Mouse (Mus musculus) frontal cortex, postnatal 14 days (tissue): ENCODE measurements around the gene Wbp1.

Experiments
- DNase-seq, 2 experiments: peaks; one replicate each; pipeline ENCODE4 v3.0.0; 2022; ENCODE audit warnings: low spot score in 2 of 2

The Wbp1 gene

DNA sequence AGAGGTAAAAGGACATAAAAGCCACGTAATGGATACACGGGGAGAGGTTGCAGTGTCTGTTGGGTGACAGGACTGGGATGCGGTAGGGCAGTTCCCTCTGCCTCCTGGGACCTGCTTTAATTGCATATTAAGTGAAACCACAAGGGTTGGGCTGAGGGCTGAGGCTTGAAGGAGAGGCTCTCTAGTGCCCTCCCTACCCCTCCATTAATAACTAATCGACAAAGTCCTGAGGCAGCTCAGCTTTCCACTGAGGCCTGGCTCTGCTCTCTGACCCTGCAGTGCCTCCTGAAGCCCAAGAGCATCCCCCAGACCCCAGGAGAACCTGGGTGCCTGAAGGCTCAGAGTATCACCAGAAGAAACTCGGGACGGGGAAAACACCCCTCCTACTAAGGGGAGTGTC, 36.9 kb downstream of the Wbp1 start:
- DNase-seq = no peak

DNA sequence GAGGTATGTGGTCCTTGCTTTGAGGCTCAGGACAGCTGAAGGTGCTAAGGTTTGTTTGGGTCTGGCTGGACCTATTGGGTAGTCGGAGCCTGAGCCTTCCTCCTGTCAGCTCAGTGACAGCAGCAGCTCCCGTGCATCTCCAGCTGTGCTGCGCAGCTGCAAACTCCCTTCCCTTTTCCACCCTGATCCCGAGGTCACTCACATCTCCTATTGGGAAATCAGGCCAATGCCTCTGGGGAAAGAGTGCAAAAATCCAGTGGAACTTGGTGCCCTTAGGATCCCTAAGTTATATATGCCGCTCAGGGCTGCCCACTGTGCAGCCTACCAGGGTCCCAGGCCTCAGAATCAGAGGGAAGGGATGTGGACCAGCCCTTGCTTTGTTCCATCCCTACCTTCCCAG, 37.9 kb downstream of the Wbp1 start:
- DNase-seq = no peak

DNA sequence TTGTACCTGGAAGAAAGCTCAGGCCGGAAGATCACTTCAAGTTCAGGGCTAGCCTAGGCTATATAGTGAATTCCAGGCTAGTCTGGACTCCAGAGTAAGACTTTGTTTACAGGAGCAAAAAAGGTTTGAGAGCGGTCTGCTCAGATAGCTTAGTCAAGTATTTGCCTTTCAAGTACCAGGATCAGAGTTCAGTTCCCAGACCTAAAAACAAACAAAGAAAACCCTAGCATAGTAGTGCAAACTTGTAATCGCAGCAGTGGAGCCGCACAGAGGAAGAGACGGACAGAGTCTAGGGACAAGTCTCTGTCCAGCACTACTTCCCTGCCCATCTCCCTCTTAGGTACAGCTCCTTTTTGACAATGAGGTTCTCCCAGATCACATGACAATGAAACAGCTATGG, 41.1 kb downstream of the Wbp1 start:
- no peak for DNase-seq

DNA sequence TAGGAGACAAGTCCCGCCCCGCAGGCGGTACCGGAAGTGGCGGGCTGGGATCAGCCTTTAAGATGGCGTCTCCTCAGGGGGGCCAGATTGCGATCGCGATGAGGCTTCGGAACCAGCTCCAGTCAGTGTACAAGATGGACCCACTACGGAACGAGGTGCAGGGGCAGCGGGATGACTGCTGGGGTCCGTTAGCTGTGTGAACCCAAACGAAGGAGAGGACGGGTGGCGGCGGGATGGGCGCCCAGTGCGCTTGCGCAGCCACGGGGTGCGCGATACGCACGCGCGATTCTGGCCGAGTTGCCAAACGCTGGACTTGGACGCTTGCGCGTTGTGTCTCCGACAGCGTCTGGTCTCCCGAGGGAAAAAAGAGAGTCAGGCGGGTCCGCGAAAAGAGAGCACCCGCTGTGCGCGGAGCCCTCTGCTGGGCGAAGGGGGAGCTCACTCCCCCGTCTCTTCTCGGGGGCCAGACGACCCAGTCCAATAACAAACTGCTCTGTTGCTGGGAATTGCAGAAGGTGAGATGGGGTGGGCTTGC, 43.0 kb downstream of the Wbp1 start:
- peak; percentile 96 to 100 for DNase-seq

DNA sequence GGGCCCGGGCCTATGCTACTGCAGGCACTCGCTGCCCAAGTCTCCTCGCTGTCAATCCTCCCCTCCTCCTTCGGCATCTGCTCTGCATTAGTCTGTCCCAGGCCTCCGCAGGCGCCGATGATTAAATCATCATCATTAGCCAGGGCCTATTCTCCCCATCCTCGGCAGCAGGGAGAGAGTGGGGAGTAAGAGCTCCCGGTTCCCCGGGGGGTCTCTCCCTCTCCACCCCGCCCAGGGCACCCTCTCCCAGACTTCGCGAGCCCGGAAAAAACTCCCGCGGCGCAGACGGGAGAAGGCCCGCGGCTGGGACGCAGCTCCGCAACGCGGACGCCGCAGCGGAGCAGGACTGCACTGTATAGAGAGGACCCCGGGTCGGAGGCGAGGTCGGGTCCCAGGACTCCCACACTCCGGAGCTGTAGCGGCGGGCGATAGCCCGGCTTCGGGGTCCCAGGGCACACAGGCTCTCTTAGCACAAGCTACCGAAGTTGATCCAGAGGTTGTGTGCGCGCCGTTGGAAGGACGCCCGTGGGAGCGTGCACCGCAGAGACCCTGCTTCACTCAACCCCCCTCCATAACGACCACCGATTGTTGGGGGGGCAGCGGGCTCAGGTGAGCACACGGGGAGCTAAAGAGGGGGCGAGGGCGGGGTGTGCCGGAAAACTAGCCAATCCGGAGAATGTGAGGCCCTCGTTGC, 43.6 kb downstream of the Wbp1 start, which contains the start of gene Pcgf1:
Gene Pcgf1 (plus strand): TSS at position 240 of the 694 bp plus-strand sequence.
- DNase-seq = peak in 1 of 2 experiments; percentile 41

DNA sequence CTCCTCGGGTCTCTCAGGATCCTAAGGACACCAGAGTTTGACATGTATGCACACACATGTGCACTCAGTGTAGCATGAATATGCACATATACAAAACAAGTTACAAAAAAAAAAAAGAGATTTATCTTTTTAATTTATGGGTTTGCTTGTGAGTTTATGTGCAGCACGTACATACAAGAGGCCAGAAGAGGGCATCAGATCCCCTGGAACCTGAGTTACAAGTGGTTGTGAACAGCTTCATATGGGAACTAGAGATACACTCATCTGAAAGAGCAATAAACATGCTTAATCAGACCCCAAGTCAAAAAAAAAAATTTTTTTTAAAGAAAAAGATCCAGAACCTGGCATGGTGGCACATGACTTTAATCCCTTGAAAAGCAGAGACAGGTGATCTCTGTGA, 46.4 kb downstream of the Wbp1 start:
- no peak for DNase-seq

DNA sequence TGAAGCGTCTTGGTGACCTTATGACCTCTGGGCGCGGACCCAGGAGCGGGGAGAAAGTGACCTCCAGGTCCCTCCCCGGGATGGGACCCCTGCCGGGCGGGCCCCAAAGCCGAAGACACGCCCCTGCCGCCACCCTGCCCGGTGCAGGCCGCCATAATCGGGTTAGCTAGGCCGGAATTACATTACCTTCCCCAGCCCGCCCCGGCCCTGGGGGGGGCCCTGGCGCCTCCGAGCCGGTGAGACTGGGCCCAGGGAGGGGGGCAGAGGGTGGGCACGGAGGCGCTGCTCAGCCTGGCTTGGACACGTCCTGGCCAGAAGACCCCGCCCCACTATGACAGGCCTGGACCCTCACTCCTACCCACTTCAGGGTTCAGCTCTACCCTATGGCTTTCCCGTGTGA, 50.1 kb downstream of the Wbp1 start:
- DNase-seq = no peak

DNA sequence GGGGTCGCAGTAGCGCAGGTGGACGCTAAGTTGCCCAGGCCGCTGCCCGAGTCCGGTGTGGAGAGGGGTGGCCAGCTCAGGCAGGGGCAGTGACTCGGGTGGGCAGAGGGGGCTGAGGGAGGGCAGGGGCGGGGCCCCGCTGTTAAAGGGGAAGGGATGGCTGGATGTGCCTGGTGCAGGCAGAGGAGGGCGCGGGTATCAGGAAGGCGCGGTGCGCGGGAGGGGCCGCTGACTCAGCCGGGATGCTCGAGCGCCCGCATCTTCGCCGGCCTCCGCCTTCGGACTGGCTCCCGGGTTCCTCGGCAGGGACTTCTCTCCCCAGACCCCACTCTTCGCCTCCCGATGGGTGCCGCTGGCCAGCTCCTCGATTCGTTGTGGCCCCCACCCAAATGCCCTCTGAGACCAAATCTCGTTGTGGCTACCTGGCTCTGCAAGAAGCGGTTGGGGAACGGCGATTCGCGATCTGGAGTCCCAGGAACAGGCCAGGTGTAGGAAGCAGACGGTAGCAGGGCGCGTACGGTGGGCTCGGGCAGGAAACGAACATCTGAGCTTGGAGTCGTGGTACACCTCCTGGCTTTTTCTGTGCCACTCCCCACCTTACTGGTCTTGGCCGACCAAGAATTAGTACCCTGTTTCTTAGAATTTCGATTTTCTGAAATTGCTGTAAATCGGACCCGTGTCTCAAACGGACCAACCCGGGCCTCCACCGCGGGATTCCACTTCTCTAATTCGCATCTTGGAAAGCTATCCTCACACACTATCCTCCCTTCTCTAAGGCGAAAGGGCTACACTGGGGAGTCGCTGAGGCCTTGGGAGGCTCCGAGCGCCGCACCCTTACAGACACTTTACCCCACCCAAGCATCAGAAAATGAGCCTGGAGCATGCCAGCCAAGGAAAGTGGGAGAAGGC, 50.8 kb downstream of the Wbp1 start:
- DNase-seq = no peak

DNA sequence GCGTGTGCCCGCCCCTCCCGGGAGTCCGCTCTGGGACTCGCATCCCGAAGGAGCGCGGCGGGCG, 51.3 kb downstream of the Wbp1 start, which contains the start of gene Tlx2:
Gene Tlx2 (minus strand): TSS at position 47 of the 64 bp plus-strand sequence.
- no peak for DNase-seq

DNA sequence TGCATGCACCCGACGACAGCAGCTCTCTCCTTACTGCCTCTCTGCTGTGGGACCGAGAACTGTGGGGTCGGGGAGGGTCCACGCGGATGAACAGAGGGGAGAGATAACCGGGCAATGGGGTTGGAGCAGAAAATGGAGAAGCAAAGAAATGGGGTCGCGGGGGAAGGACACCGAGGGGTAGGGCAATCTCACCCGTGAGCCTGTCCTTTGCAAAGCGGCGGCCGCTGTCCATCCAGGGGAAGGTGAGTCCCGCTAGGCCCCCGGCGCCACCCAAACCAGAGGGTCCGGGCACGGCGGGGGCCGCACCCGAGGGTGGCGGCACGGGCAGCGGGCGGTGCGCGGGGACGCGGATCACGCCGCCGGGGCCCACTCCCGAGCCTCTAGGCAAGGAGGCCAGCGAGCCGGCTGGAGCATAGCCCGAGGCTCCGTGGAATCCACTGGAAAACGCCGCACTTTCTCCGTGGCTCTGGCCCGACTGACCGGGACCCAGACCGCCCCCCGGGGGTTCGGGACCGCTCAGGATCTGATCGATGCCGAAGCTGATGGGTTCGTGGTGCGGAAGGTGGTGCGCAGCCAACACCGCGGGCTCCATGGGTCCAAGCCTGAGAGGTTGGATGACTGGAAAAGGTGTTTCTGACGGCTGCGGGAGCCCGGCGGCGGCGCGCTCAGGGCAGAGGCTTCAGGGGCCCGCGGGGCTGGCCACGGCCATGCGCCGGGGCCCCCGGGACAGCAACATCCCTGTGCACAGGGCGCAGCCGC, 51.7 kb downstream of the Wbp1 start:
- DNase-seq = no peak
